Mouse (Mus musculus): ENCODE results near the gene Mmachc. TPM values are rescaled to one million over a fixed set of nuclear protein-coding genes. Genes with fewer than 3 reads are reported as not detected.

The Mmachc gene
- polyA plus RNA-seq (2012; rRNA removed): 21.4 and 21.7 TPM in 2 replicates

GRCm38 (mm10) chr4:116708201-116708764, at the start of gene Mmachc, which contains the start of gene Ccdc163:
Mmachc (minus strand) TSS chr4:116708406.
Ccdc163 (plus strand) TSS chr4:116708509.
- TF ChIP-seq CTCF (IDR thresholded peaks at IDR 0.05; ENCODE audit: borderline replicate concordance, extremely low read depth, insufficient read depth, insufficient read length) (no peak), POLR2A (IDR thresholded peaks at IDR 0.05; ENCODE audit: borderline replicate concordance, extremely low read depth, insufficient read depth, insufficient read length, poor library complexity, severe bottlenecking) (peak; percentile 29; the same call in 1 of the 2 replicates)
- peak; percentile 100 for DNase-seq (ENCODE audit: low read depth)

GRCm38 (mm10) chr4:116749750-116750149, 41.5 kb upstream of the Mmachc start:
- DNase-seq (ENCODE audit: low read depth): no peak
- no peak for TF ChIP-seq CTCF (IDR thresholded peaks at IDR 0.05; ENCODE audit: borderline replicate concordance, extremely low read depth, insufficient read depth, insufficient read length)
- TF ChIP-seq POLR2A (IDR thresholded peaks at IDR 0.05; ENCODE audit: borderline replicate concordance, extremely low read depth, insufficient read depth, insufficient read length, poor library complexity, severe bottlenecking): no peak

- TF ChIP-seq POLR2A (IDR thresholded peaks at IDR 0.05; ENCODE audit: borderline replicate concordance, extremely low read depth, insufficient read depth, insufficient read length, poor library complexity, severe bottlenecking) (no peak), CTCF (IDR thresholded peaks at IDR 0.05; ENCODE audit: borderline replicate concordance, extremely low read depth, insufficient read depth, insufficient read length) (no peak)
- no peak for DNase-seq (ENCODE audit: low read depth)
Measured at GRCm38 (mm10) chr4:116738972-116739751, 31.0 kb upstream of the Mmachc start.

- no peak for TF ChIP-seq POLR2A (IDR thresholded peaks at IDR 0.05; ENCODE audit: borderline replicate concordance, extremely low read depth, insufficient read depth, insufficient read length, poor library complexity, severe bottlenecking)
- no peak for TF ChIP-seq CTCF (IDR thresholded peaks at IDR 0.05; ENCODE audit: borderline replicate concordance, extremely low read depth, insufficient read depth, insufficient read length)
Measured at GRCm38 (mm10) chr4:116734996-116735395, 26.8 kb upstream of the Mmachc start.

GRCm38 (mm10) chr4:116732355-116732754, 24.1 kb upstream of the Mmachc start:
- TF ChIP-seq POLR2A (IDR thresholded peaks at IDR 0.05; ENCODE audit: borderline replicate concordance, extremely low read depth, insufficient read depth, insufficient read length, poor library complexity, severe bottlenecking) (no peak), CTCF (IDR thresholded peaks at IDR 0.05; ENCODE audit: borderline replicate concordance, extremely low read depth, insufficient read depth, insufficient read length) (no peak)
- DNase-seq (ENCODE audit: low read depth): no peak

More at GRCm38 (mm10) chr4:116734996-116735395, 26.8 kb upstream of the Mmachc start:
- no peak for DNase-seq (ENCODE audit: low read depth)

GRCm38 (mm10) chr4:116731077-116731476, 22.9 kb upstream of the Mmachc start:
- TF ChIP-seq CTCF (IDR thresholded peaks at IDR 0.05; ENCODE audit: borderline replicate concordance, extremely low read depth, insufficient read depth, insufficient read length) (no peak), POLR2A (IDR thresholded peaks at IDR 0.05; ENCODE audit: borderline replicate concordance, extremely low read depth, insufficient read depth, insufficient read length, poor library complexity, severe bottlenecking) (no peak)

GRCm38 (mm10) chr4:116729532-116729931, 21.3 kb upstream of the Mmachc start:
- DNase-seq (ENCODE audit: low read depth): no peak
- TF ChIP-seq POLR2A (IDR thresholded peaks at IDR 0.05; ENCODE audit: borderline replicate concordance, extremely low read depth, insufficient read depth, insufficient read length, poor library complexity, severe bottlenecking): no peak
- no peak for TF ChIP-seq CTCF (IDR thresholded peaks at IDR 0.05; ENCODE audit: borderline replicate concordance, extremely low read depth, insufficient read depth, insufficient read length)

More at GRCm38 (mm10) chr4:116731077-116731476, 22.9 kb upstream of the Mmachc start:
- DNase-seq (ENCODE audit: low read depth): no peak

- no peak for DNase-seq (ENCODE audit: low read depth)
- TF ChIP-seq CTCF (IDR thresholded peaks at IDR 0.05; ENCODE audit: borderline replicate concordance, extremely low read depth, insufficient read depth, insufficient read length): no peak
- TF ChIP-seq POLR2A (IDR thresholded peaks at IDR 0.05; ENCODE audit: borderline replicate concordance, extremely low read depth, insufficient read depth, insufficient read length, poor library complexity, severe bottlenecking): no peak
Measured at GRCm38 (mm10) chr4:116727401-116727800, 19.2 kb upstream of the Mmachc start.

- DNase-seq (ENCODE audit: low read depth): no peak
- TF ChIP-seq CTCF (IDR thresholded peaks at IDR 0.05; ENCODE audit: borderline replicate concordance, extremely low read depth, insufficient read depth, insufficient read length) (no peak), POLR2A (IDR thresholded peaks at IDR 0.05; ENCODE audit: borderline replicate concordance, extremely low read depth, insufficient read depth, insufficient read length, poor library complexity, severe bottlenecking) (no peak)
Measured at GRCm38 (mm10) chr4:116725444-116725843, 17.2 kb upstream of the Mmachc start.

- DNase-seq (ENCODE audit: low read depth): no peak
- TF ChIP-seq CTCF (IDR thresholded peaks at IDR 0.05; ENCODE audit: borderline replicate concordance, extremely low read depth, insufficient read depth, insufficient read length) (no peak), POLR2A (IDR thresholded peaks at IDR 0.05; ENCODE audit: borderline replicate concordance, extremely low read depth, insufficient read depth, insufficient read length, poor library complexity, severe bottlenecking) (no peak)
Measured at GRCm38 (mm10) chr4:116722230-116722629, 14.0 kb upstream of the Mmachc start.

GRCm38 (mm10) chr4:116721098-116721628, 13.0 kb upstream of the Mmachc start:
- DNase-seq (ENCODE audit: low read depth): no peak
- TF ChIP-seq POLR2A (IDR thresholded peaks at IDR 0.05; ENCODE audit: borderline replicate concordance, extremely low read depth, insufficient read depth, insufficient read length, poor library complexity, severe bottlenecking) (no peak), CTCF (IDR thresholded peaks at IDR 0.05; ENCODE audit: borderline replicate concordance, extremely low read depth, insufficient read depth, insufficient read length) (no peak)

Data from brain, embryonic 14.5 days (tissue).